Mouse (Mus musculus) bone marrow, adult 2 months (tissue): ENCODE results near the gene Fam129a.

Experiments
- CTCF ChIP-seq: fragments of 200-500 bp; IDR thresholded peaks from 2 replicates; pipeline ENCODE4 v1.5.1; 2011; ENCODE audit warnings: low read length, control low read depth; ENCODE audit not compliant: control insufficient read depth, insufficient read depth
- POLR2A ChIP-seq: fragments of 200-500 bp; IDR thresholded peaks from 2 replicates; pipeline ENCODE4 v1.6.1; 2011; ENCODE audit warnings: low read depth, mild to moderate bottlenecking, control low read depth, low read length, borderline replicate concordance; ENCODE audit not compliant: control insufficient read depth

- TF ChIP-seq CTCF: no peak
- TF ChIP-seq POLR2A: no peak
Measured at GRCm38 (mm10) chr1:151758301-151758700, 187.3 kb downstream of the Fam129a start.
